Comparison of ENCODE assay signal across 8 mouse cellular contexts in the genomic region with DNA sequence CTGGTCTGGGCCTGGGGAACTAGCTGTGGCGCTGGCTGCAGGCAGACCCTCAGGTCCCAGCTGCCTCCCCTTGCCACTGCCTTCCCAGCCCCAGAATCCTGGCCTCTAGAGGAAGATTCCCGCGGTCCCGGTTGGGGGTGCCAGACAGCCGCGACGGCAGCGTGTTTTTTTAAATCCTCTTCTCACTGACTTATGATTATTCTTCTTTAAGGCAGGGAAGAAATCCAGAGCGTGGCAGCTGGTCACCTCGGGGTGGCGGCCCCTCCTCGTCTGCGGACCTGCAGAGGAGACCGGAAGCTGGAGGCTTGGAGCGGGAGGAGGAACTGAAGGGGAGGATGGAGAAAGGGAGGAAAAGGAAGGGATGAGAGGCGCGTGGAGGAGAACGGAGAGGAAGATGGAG. TPM values are rescaled to one million over a fixed set of nuclear protein-coding genes. Genes with fewer than 3 reads are reported as not detected.
DNase-seq lines count a peak whose midpoint lies in the region; ATAC-seq and TF ChIP-seq lines count a peak whose summit lies in the region.

No protein-coding gene starts in this region.

- H3K9me3 ChIP-seq in E14TG2a.4 (ENCODE audit: low read length) = no peaks in the 10 kb centered on the region
- H3K9me3 ChIP-seq in hindbrain, embryonic 10.5 days = no peaks in the 10 kb centered on the region
- no peaks in the 10 kb centered on the region for H3K9me3 ChIP-seq in lung, embryonic 14.5 days (ENCODE audit: low read depth, low read length)

- H3K27ac ChIP-seq in hindbrain, embryonic 10.5 days = peak overlapping the region; percentile 90
- peak overlapping the region; percentile 81 for H3K27ac ChIP-seq in lung, embryonic 14.5 days (ENCODE audit: low read depth)

- H3K4me3 ChIP-seq in E14TG2a.4 (replicated peaks; ENCODE audit: low read length) = peak overlapping the region; percentile 41
- peak overlapping the region; percentile 32 for H3K4me3 ChIP-seq in hindbrain, embryonic 10.5 days
- no peak overlapping the region for H3K4me3 ChIP-seq in lung, embryonic 14.5 days (ENCODE audit: low read depth, low read length)

- peak overlapping the region; percentile 53 for H3K4me2 ChIP-seq in lung, embryonic 14.5 days

- peaks cover 11% of the 10 kb centered on the region for H3K4me1 ChIP-seq in E14TG2a.4 (replicated peaks; ENCODE audit: low read depth, low read length)
- H3K4me1 ChIP-seq in hindbrain, embryonic 10.5 days (replicated peaks) = peaks cover 61% of the 10 kb centered on the region
- H3K4me1 ChIP-seq in lung, embryonic 14.5 days (ENCODE audit: insufficient read depth) = peaks cover 22% of the 10 kb centered on the region

- 2% methylated on average over 18 of the region's 18 CpGs for WGBS in hindbrain, embryonic 10.5 days
- 3% methylated on average over 18 of the region's 18 CpGs for WGBS in lung, embryonic 14.5 days

- DNase-seq in cerebellum, adult 9-11 months = peak; percentile 71
- DNase-seq in hindbrain, embryonic 10.5 days (ENCODE audit: low spot score) = peak; percentile 77
- peak; percentile 60 for DNase-seq in layer of hippocampus, adult 9-11 months
- peak; percentile 91 for DNase-seq in lung, embryonic 14.5 days
- peak; percentile 78 for DNase-seq in ovary, postnatal 36 days (ENCODE audit: low spot score)

- peak overlapping the region; percentile 30; the same call in 1 of the 2 replicates for H3K9ac ChIP-seq in lung, embryonic 14.5 days

- peak; percentile 32; the same call in 1 of the 2 replicates for ATAC-seq in frontal cortex, adult (ENCODE audit: low TSS enrichment)
- peak; percentile 68 for ATAC-seq in lung, embryonic 14.5 days (ENCODE audit: insufficient read depth)
- no peak for ATAC-seq in megakaryocyte progenitor cell, adult 5-6 weeks (replicated peaks; ENCODE audit: poor library complexity)

- no peaks in the 10 kb centered on the region for H3K36me3 ChIP-seq in E14TG2a.4 (ENCODE audit: insufficient read depth, low read length)
- no peaks in the 10 kb centered on the region for H3K36me3 ChIP-seq in hindbrain, embryonic 10.5 days
- H3K36me3 ChIP-seq in lung, embryonic 14.5 days (ENCODE audit: insufficient read depth) = no peaks in the 10 kb centered on the region

- no peak for TF ChIP-seq CTCF in E14TG2a.4 (conservative IDR thresholded peaks at IDR 0.05; ENCODE audit: low read length)
- TF ChIP-seq CTCF in lung, embryonic 14.5 days (IDR thresholded peaks at IDR 0.05; ENCODE audit: low read depth) = peak; percentile 69

- peaks cover 62% of the 10 kb centered on the region for H3K27me3 ChIP-seq in E14TG2a.4 (ENCODE audit: insufficient read depth, low read length)
- no peaks in the 10 kb centered on the region for H3K27me3 ChIP-seq in hindbrain, embryonic 10.5 days (ENCODE audit: insufficient read depth, poor library complexity, severe bottlenecking)
- H3K27me3 ChIP-seq in lung, embryonic 14.5 days (ENCODE audit: insufficient read depth, low read length) = no peaks in the 10 kb centered on the region

RNA-seq across cellular contexts. Expression of a gene that starts 18.7 kb away (rescaled TPM):
- 0.33 and 0.47 TPM in 2 replicates for polyA plus RNA-seq in hindbrain, embryonic 10.5 days (2016; fragmentation: Nextera tagmentation; extraction: Ambion mirVana)
- 0.95 and 1.5 TPM in 2 replicates for polyA plus RNA-seq in lung, embryonic 14.5 days (2014; fragmentation: Nextera tagmentation; extraction: Ambion mirVana)
- total RNA-seq in megakaryocyte progenitor cell, adult 5-6 weeks (2015) = 1.3 TPM in 1 of 2 replicates, not detected in the other
- total RNA-seq in megakaryocyte progenitor cell, adult 5-6 weeks (2017) = not detected in 2 replicates
